Mouse (Mus musculus) cortical plate, adult 2 months (tissue): ENCODE measurements around the gene Mfsd12.

Experiments
- CTCF ChIP-seq: fragments of 200-500 bp; IDR thresholded peaks from 2 replicates; pipeline ENCODE4 v1.5.1; 2011; ENCODE audit warnings: mild to moderate bottlenecking, control low read depth, low read length; ENCODE audit not compliant: insufficient read depth; ENCODE audit errors: extremely low read depth
- POLR2A ChIP-seq: fragments of 200-500 bp; IDR thresholded peaks from 2 replicates; pipeline ENCODE4 v1.6.1; 2011; ENCODE audit warnings: mild to moderate bottlenecking, low read length, control low read depth; ENCODE audit not compliant: insufficient read depth; ENCODE audit errors: extremely low read depth

DNA sequence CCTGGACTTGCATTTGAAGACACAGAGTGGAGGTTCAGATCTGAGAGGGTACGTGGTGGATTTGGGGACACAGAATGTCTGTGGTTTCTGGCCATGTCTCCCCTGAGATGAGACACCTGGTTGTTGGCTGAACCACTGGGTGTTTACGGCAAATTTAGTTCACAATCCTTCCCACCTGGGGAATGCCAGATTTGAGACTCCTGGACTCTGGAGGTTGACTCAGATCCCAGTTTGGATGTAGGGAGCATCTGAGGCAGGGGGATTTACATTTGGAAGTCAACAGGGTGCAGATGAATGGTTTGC lies 20.0 kb downstream of the Mfsd12 start:
- TF ChIP-seq POLR2A (no peak), CTCF (no peak)
